Mouse (Mus musculus) heart, postnatal 0 days (tissue): ENCODE data around the gene Foxp1. TPM values are rescaled to one million over a fixed set of nuclear protein-coding genes. Genes with fewer than 3 reads are reported as not detected.

Experiments used
- ATAC-seq: fragments of 200-750 bp; cut with Nextera tagmentation; 2 replicates; pipeline ENCODE4 v1.8.0; 2017; ENCODE audit warnings: low read depth, moderate number of reproducible peaks, moderate library complexity; ENCODE audit not compliant: insufficient read depth
- DNase-seq: peaks from one replicate; pipeline ENCODE4 v3.0.0-alpha.2; 2016; ENCODE audit warnings: low spot score
- H3K27ac ChIP-seq: fragments of 300-500 bp; sonication (generic); 2 replicates; pipeline ENCODE4 v1.5.1; 2014; ENCODE audit warnings: low read depth, mild to moderate bottlenecking
- H3K27me3 ChIP-seq: fragments of 300-500 bp; sonication (generic); 2 replicates; pipeline ENCODE4 v1.6.1; 2014; ENCODE audit warnings: low read length, mixed read lengths; ENCODE audit not compliant: control insufficient read depth, insufficient read depth
- H3K36me3 ChIP-seq: fragments of 300-500 bp; sonication (generic); replicated peaks from 2 replicates; pipeline ENCODE4 v1.6.1; 2014; ENCODE audit warnings: low read length, mixed read lengths; ENCODE audit not compliant: control insufficient read depth, insufficient read depth
- H3K4me1 ChIP-seq: fragments of 300-500 bp; sonication (generic); 2 replicates; pipeline ENCODE4 v1.6.1; 2014; ENCODE audit warnings: antibody characterized with exemption; ENCODE audit not compliant: control insufficient read depth, insufficient read depth
- H3K4me2 ChIP-seq: fragments of 300-500 bp; sonication (generic); 2 replicates; pipeline ENCODE4 v1.6.1; 2014; ENCODE audit warnings: low read depth, mild to moderate bottlenecking, low read length, moderate library complexity
- H3K4me3 ChIP-seq: fragments of 300-500 bp; sonication (generic); 2 replicates; pipeline ENCODE4 v1.5.1; 2014; ENCODE audit warnings: low read depth, low read length
- H3K9ac ChIP-seq: fragments of 300-500 bp; sonication (generic); replicated peaks from 2 replicates; pipeline ENCODE4 v1.6.1; 2014; ENCODE audit warnings: low read depth, low read length, mixed read lengths
- H3K9me3 ChIP-seq: fragments of 300-500 bp; sonication (generic); replicated peaks from 2 replicates; pipeline ENCODE4 v1.6.1; 2016; ENCODE audit warnings: low read length; ENCODE audit not compliant: control insufficient read depth
- CTCF ChIP-seq: IDR thresholded peaks from 2 replicates; pipeline ENCODE4 v1.5.1; 2016; ENCODE audit warnings: antibody characterized with exemption, control low read depth, low read depth
- EP300 ChIP-seq: IDR thresholded peaks from 2 replicates; pipeline ENCODE4 v1.6.1; 2016; ENCODE audit warnings: antibody characterized with exemption, low read depth
- WGBS: fragments of 180-500 bp; shearing (Covaris S2); extraction: QIAGEN DNeasy Blood & Tissue Kit; methylation state at CpG from one replicate; pipeline ENCODE4 v1.1.7; 2014; 5-methylcytosine and 5-hydroxymethylcytosine counted together
- polyA plus RNA-seq: library from polyadenylated mRNA; unstranded; fragments of >200 nt; fragmentation: Nextera tagmentation; extraction: Ambion mirVana; gene quantifications from 2 replicates; pipeline ENCODE4 v1.2.1, GENCODE M21; 2015
- total RNA-seq: library from RNA; depleted of rRNA; stranded (reverse); fragments of >200 nt; gene quantifications from 2 replicates; pipeline ENCODE4 v1.2.3, GENCODE M21; 2014; ENCODE audit warnings: low replicate concordance

Foxp1 gene
- total and polyA plus RNA-seq, 2 experiments from 2014 or later: 40.7 to 88.1 TPM

- TF ChIP-seq CTCF (no peak), EP300 (no peak)
- no peak overlapping the region for H3K9ac ChIP-seq
- no peaks in the 10 kb centered on the region for H3K27me3 ChIP-seq
- peaks cover 33% of the 10 kb centered on the region for H3K4me1 ChIP-seq
- no peak overlapping the region for H3K4me2 ChIP-seq
- peak overlapping the region; percentile 67 for H3K27ac ChIP-seq
- no peak overlapping the region for H3K4me3 ChIP-seq
- ATAC-seq (no peak), DNase-seq (no peak)
- no peaks in the 10 kb centered on the region for H3K36me3 ChIP-seq
- no peaks in the 10 kb centered on the region for H3K9me3 ChIP-seq
- WGBS: 53% methylated on average over 8 of the region's 8 CpGs
Observed at GRCm38 (mm10) chr6:99171901-99172588, 350.5 kb downstream of the Foxp1 start.

GRCm38 (mm10) chr6:99171281-99171825 is 351.2 kb downstream of the Foxp1 start:
- peaks cover 33% of the 10 kb centered on the region for H3K4me1 ChIP-seq

DNA sequence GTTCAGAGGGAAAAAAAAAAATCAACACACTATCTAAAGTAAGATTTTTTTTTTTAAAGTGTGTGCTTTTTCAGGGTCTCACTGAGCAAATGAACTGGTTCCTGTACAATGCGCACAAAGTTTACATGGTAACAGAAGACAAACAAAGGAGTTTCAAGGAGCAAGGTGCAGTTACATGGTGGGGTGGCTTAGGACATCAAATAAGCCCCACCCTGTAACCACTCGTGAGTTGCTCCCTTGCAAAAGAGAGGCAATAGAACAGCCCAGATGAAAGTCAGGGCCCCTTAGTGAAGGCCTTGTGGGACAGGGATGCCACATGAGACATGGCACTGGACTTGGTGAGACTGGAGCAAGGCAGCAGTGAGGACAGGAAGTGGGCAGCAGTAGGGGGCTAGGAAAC is 353.8 kb downstream of the Foxp1 start:
- H3K9ac ChIP-seq: no peak overlapping the region
- H3K4me3 ChIP-seq: no peak overlapping the region
- no peak overlapping the region for H3K27ac ChIP-seq
- H3K4me2 ChIP-seq: no peak overlapping the region
- DNase-seq (no peak), ATAC-seq (no peak)
- H3K4me1 ChIP-seq: peaks cover 24% of the 10 kb centered on the region
- H3K36me3 ChIP-seq: no peaks in the 10 kb centered on the region
- WGBS: 83% methylated on average over 2 of the region's 2 CpGs
- H3K9me3 ChIP-seq: no peaks in the 10 kb centered on the region
- TF ChIP-seq EP300 (no peak), CTCF (no peak)
- no peaks in the 10 kb centered on the region for H3K27me3 ChIP-seq

More at GRCm38 (mm10) chr6:99171281-99171825, 351.2 kb downstream of the Foxp1 start:
- DNase-seq: no peak
- Histone ChIP-seq H3K36me3 (no peaks in the 10 kb centered on the region), H3K9me3 (no peaks in the 10 kb centered on the region), H3K4me3 (no peak overlapping the region), H3K9ac (no peak overlapping the region), H3K4me2 (no peak overlapping the region), H3K27ac (peak overlapping the region; percentile 67), H3K27me3 (no peaks in the 10 kb centered on the region)
- no peak for TF ChIP-seq EP300
- TF ChIP-seq CTCF: no peak
- no peak for ATAC-seq
- 63% methylated on average over 6 of the region's 6 CpGs for WGBS

DNA sequence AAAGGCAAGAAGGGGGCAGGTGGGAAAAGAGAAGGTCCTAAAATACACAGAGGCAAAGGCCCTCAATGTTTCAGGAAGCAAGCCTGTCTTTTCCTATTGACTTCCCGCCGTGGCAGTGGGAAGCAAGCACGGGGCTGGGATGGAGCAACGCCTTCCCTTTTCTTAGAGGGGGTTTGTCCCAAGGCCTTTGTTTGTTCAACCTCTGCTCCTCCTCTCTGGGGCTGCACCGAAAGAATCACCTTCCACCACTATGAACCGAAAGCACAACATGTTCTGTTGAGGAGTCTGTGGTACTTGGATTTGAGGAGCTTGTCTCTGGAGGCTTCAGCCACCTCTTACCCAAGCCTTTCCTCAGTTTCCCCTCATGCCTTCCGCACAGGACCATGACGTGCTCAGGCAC is 355.5 kb downstream of the Foxp1 start:
- Histone ChIP-seq H3K9me3 (no peaks in the 10 kb centered on the region), H3K9ac (no peak overlapping the region), H3K4me2 (no peak overlapping the region), H3K27me3 (no peaks in the 10 kb centered on the region), H3K27ac (no peak overlapping the region; the same call in 1 of the 2 replicates), H3K36me3 (no peaks in the 10 kb centered on the region), H3K4me1 (peaks cover 6% of the 10 kb centered on the region), H3K4me3 (no peak overlapping the region)
- 70% methylated on average over 8 of the region's 8 CpGs for WGBS
- ATAC-seq (no peak), DNase-seq (no peak)
- TF ChIP-seq EP300: no peak
- no peak for TF ChIP-seq CTCF

DNA sequence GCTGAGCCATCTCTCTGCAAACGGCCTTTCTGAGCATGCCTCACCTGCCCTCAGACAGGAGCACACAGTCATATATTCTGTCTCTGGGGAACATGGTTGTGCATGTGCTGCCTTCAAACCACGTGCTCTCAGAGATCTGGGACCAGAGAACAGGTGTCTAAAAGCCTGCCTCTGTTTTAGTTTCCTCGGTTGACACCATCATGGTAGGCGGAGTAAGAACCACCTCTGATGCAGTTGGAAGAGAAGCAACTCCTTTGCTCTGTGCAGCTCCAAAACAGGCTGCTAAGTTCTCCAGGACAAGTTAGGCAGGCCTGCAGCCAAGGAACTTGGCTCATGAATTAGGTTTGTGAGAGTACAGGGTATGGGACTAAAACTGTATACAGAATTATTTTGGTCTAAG is 356.4 kb downstream of the Foxp1 start:
- Histone ChIP-seq H3K4me3 (no peak overlapping the region), H3K9me3 (no peaks in the 10 kb centered on the region), H3K27ac (peak overlapping the region; percentile 3; the same call in 1 of the 2 replicates), H3K9ac (no peak overlapping the region), H3K4me2 (no peak overlapping the region), H3K27me3 (no peaks in the 10 kb centered on the region), H3K36me3 (no peaks in the 10 kb centered on the region), H3K4me1 (no peaks in the 10 kb centered on the region; the same call in 1 of the 2 replicates)
- WGBS: 77% methylated on average over 4 of the region's 4 CpGs
- ATAC-seq (0 out of 2 replicates have a peak, but pooled peaks have one; percentile 17), DNase-seq (no peak)
- no peak for TF ChIP-seq CTCF
- TF ChIP-seq EP300: no peak

DNA sequence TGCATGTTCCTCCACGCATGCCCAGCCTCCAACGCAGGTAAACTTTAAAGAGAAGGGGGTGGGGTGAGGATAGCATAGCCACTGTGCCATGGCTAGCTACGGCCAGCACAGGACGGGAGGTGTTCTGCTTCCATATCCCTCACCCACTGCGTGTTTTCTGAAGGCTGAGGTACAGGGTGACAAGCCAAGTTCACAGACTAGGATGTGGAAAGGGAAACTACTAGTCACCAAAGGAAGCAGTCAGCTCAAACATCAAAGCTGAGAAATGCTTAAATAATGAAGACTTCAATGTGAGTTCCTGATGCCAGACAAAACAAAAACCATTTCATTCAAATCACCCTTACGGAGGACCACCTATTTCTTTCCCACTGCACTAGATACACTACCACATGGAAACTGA is 357.8 kb downstream of the Foxp1 start:
- TF ChIP-seq EP300 (no peak), CTCF (no peak)
- Histone ChIP-seq H3K36me3 (no peaks in the 10 kb centered on the region), H3K9me3 (no peaks in the 10 kb centered on the region), H3K4me2 (no peak overlapping the region), H3K9ac (no peak overlapping the region), H3K27me3 (no peaks in the 10 kb centered on the region), H3K4me1 (no peaks in the 10 kb centered on the region; the same call in 1 of the 2 replicates), H3K27ac (no peak overlapping the region), H3K4me3 (no peak overlapping the region)
- ATAC-seq: no peak
- 79% methylated on average over 6 of the region's 6 CpGs for WGBS
- DNase-seq: no peak
